Mouse (Mus musculus) lung, adult 18-20 months (tissue): Measurements from ENCODE around the gene Baat.
A peak's percentile ranks its signal among the peaks of the same experiment; 100 is the strongest.
"Not testable (repeated sequence)": the region's sequence is repeated elsewhere in the genome, so short reads cannot be mapped to it uniquely, and the experiment has no call there.

Experiments used
- DNase-seq, 2 experiments: peaks; one replicate each; pipeline ENCODE4 v3.0.0; 2022; ENCODE audit warnings: mixed read lengths in 2 of 2

Baat gene

DNA sequence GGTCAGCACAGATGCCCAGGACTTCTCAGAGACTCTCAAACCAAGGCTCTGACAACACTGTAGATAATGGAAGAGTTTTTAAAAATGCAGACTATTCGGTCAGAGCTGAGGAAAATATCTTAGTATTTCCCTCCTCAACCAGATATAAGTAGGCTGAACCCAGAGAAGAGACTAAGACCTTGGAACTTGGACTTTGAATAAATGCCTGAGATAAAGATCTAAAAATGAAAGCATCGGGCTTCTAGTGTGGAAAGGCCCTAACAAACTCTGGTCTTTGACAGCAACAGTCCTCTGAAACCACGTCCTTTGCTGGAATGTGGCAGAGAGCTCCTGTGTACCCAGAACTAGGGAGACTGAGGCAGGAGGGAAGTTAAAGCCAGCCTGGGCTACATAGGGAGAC lies at the start of gene Baat:
Gene Baat (minus strand): TSS at position 172 of the 400 bp plus-strand sequence.
- no peak for DNase-seq

DNA sequence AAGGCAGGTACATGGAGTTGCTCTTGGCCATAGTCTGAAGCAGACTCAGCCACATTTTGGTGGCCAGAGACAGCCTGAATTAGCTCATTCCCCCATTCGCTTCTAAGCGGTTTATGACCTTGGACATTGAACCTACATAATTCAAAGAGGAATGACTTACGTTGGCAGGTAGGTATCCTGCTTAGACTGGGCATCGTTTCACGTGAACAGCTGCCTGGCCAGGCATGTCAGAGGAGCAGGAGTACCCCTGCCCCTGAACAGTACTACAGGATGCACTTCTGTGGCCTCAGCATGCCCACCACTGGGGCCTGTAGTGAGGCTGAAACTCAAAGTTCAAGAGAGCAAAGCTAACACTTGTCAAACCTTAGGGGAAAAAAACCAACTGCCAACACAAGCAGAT lies 47.0 kb upstream of the Baat start:
- DNase-seq: no peak

- no peak for DNase-seq
Measured at GRCm38 (mm10) chr4:49549383-49549782, 43.0 kb upstream of the Baat start, which contains the start of gene Aldob. Gene Aldob (minus strand): TSS chr4:49549546.

- DNase-seq: no peak
Measured at GRCm38 (mm10) chr4:49547544-49548219, 41.3 kb upstream of the Baat start.

DNA sequence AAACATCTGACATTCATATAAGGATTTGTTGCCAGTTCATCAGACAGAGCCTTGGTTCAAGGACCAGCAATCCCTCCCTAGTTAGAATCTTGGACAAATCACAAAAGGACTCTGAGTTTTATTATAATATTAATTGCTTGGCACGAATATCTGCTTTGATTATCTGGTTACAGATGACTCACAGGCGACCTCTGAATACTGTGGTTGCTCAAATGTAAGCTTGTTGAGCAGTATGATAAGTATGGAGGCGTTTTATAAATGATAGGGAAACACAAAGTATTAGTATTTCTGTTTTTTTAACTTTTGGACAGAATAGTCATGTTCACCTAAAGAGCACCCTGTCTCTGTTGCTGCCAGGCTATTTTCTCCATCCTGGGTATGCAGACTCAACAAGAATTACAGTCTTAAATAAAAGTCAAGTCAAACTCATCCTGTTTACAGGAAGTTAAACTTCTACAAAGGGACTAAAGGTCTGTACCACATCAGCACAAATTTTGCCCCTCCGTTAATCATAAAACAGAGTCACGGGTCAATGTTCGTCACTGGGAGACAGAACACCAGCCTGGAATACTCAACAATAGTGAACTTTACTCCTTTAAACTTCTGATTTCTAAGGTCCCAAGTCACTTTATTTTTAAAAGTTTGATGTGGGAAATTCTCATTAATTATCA lies 40.7 kb upstream of the Baat start:
- no peak for DNase-seq

DNA sequence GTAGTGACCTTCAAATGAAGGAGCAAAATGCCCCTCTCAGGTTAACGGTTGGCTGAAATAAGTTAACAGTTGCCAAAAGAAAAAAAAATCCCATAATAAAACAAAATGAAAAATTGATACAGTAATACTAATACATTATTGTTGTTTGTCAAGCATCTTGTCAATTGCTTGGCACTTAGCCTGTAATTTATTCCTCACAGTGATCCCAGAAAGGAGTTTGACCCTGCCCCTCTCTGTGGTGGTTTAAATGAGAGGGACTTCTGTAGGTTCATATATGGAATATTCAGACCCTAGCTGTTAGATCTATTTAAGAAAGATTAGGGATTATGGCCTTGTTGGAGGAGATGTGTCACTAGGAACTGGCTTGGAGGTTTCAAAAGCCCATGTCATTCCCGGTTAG lies 39.7 kb upstream of the Baat start:
- DNase-seq: no peak

- no peak for DNase-seq
Measured at GRCm38 (mm10) chr4:49540966-49541365, 34.6 kb upstream of the Baat start.

GRCm38 (mm10) chr4:49539665-49540064 lies 33.3 kb upstream of the Baat start:
- DNase-seq: peak in 1 of 2 experiments; percentile 1

DNA sequence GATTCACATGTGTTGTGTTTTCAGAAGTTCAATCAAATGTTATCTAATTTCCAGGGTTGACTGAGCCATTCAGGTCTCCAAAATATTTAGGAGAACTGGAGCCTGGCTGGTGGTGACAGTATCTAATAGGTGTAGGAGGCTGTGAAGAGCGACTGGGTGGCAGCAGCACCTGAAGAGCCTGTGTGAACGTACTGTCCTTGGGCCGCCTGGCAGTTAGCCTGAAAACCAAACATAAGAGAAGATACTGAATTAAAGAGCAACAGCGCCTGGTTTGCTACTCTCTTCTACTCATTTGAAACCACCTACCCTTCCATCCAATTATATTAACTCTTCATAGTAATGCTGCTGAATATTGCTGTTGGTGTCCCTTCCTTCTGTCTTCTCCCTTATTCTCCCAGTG lies 30.3 kb upstream of the Baat start:
- no peak for DNase-seq

GRCm38 (mm10) chr4:49535675-49536294 lies 29.4 kb upstream of the Baat start:
- DNase-seq: no peak

DNA sequence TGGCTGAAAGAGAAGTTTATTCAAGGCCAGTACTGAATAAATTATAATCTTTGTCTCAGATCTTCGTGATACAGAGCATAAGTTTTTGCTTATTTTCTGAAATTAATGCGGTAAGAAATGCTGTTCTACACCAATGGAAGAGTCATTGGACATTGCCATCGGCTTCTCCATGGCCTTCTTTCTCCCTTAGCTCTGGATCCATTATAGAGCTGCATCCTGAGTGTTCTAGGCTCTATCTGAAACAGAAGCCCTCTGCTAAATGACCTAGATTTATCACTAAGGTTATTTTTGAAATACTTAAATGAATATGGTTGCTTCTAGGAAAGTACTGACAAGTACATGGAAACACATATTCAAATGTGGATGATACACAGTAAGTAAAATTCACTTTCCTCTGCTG lies 28.7 kb upstream of the Baat start:
- DNase-seq: no peak

- no peak for DNase-seq
Measured at GRCm38 (mm10) chr4:49522576-49522975, 16.2 kb upstream of the Baat start.

DNA sequence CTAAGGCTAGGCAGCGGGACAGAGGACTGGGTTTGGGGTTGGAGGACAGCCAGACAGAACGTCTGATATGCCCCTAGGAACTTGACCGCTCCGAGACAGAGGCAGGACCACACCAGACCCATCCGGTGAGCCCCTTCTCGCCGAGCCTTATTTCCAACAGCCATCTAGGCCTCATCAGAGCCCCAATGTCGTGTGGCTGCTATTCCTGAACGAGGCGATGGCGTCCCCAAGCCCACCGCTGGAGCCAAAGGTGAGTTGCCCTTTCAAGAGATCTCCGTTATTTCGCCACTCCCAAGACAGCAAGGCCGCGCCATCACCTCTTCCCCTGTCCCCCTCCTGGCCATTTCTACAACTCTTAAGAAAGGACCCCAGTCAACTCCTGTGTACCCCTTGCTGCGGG lies 15.0 kb upstream of the Baat start:
- DNase-seq: no peak

DNA sequence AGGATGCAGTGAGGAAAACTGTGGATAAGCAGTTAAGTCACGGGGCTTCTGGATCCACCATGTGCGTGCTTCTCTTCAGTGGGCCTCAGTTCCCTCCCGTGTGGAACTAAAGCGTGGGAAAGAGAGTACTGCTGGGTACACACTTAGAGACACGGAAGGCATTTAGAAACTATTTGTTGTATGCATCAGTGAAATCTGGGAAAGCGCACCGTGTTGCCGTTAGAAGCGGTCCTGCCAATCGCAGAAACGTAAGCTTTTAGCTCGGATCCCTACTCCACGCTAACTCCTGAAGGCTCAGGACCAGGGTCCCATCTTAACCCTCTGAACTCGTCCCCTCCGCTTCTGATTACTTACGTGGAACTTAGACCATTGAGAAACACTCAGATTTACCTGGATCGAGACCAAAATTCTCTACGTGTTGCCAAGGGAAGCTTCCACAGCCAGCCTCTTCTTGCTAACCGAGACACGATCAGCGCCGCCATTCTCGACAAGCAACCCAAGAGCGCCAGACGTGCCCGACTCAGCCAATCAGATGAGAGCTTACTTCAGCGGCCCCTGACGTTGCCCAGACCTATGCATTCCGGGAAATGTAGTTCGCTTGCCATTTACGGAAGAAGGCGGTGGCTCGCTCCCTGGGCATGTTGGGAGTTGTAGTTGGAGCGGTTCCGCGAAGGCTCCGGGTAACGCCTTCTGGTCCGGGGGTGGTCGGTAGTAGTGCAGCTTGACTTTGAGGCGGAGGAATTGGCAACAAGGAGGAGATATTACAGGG lies 14.4 kb upstream of the Baat start, which contains the start of the genes Mrpl50 and Zfp189:
Gene Mrpl50 (minus strand): TSS at position 522 of the 769 bp plus-strand sequence.
Gene Zfp189 (plus strand): TSS at position 605 of the 769 bp plus-strand sequence.
- peak; percentile 95 to 96 for DNase-seq

DNA sequence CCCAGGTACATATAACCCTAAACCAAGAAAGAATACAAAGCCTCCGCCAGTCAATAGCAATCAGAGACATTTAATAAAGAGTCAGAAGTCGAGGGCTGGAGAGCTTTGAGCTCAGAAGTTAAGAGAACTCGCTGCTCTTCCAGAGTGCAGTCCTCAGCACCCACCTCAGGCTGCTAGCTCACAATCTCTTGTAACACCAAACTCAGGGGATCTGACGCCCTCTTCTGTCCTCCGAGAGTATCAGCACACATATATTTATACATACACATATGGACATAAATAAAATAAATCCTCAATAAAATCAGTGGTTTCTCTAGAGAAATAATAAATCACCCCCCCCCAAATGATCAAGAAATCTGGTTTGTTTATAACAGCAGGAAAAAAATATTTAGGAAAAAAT lies 13.1 kb upstream of the Baat start:
- DNase-seq: no peak

DNA sequence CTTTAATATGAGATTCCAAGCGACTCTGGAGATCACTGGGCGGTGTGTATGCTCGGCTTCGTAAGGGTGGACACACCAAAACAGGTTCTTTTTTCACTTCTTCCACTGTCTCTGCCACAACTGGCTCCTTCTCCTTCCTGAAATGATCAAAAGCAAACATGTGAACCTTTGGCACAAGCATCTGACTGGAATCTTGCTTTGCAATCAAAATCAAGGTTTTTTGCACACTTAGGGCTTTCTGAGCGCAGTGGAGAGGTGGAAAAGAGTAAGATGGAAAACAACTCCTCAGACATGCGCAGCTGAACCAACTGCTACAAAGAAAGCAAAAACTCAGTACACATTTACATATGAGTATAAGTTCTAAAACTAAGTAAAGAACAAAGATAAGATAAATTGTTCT lies 8.1 kb upstream of the Baat start:
- no peak for DNase-seq

GRCm38 (mm10) chr4:49512636-49513035 lies 6.3 kb upstream of the Baat start:
- no peak for DNase-seq

GRCm38 (mm10) chr4:49510236-49510835 lies 4.0 kb upstream of the Baat start:
- not testable (repeated sequence) for DNase-seq

DNA sequence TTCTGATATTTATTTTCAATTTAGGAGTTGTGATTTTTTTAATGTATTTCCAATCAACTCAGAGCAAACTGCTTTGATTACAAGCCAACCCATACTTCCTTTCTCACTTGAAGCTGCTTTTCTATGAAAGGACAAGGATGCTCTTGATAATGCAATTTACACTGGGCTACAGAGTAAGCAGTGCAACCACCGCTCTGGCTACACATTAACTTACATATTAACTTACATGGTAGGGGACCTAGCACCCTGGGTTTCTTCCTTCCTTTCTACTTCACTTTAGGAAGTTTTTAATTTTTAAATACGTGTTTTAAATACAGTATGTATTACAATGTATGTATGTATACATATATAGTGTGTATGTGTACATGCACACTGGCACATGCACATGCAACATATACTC lies 2.8 kb upstream of the Baat start:
- no peak for DNase-seq

GRCm38 (mm10) chr4:49503563-49503962 lies 2.8 kb downstream of the Baat start:
- DNase-seq: no peak

GRCm38 (mm10) chr4:49485934-49486650 lies 20.3 kb downstream of the Baat start:
- not testable (repeated sequence) for DNase-seq

DNA sequence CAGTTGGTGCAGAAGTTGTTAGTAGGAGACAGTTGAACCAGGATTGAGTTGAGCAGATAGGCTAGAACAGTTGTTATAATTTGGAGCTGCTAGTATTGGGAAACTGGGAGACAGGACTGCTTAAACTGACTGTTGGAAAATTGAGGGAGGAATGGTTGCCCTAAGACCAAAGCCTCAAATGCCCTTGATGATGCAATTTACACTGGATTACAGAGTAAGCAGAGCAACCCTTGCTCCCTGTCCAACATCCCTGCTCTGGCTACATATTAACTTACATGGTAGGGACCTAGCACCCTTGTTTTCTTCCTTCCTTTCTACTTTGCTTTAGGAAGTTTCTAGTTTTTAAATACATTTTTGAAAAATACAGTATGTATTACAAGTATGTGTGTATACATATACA lies 20.9 kb downstream of the Baat start:
- no peak for DNase-seq
